8 mouse cellular contexts compared by ENCODE assay signal in the genomic region with DNA sequence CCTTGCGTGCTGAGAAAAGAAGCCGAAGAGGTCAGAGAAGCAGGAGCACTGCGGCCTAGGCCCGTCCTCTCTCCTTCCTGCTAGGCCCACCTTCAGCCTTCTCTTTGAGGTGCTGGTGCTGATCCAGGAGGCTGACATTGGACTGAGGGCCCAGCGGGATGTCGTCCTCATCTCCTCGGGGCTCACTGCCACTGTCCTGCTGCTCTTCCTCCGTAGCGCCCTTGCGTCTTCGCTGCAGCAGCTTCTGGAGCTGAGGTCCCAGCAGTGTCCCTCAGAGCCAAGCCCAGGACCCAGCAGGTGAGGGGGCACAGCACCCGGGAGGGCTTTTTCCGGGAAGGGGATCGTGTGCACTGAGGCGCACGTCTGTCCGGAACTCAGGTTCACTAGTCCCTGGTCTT. TPM values are rescaled to one million over a fixed set of nuclear protein-coding genes. Genes with fewer than 3 reads are reported as not detected.
DNase-seq lines count a peak whose midpoint lies in the region; ATAC-seq and TF ChIP-seq lines count a peak whose summit lies in the region.

No protein-coding gene starts in this region.

- no peak for TF ChIP-seq POLR2A in small intestine, adult 2 months (IDR thresholded peaks at IDR 0.05; ENCODE audit: low read depth, low read length)

- H3K9ac ChIP-seq in neural tube, embryonic 11.5 days (ENCODE audit: low read length), result peak overlapping the region; percentile 70
- peak overlapping the region; percentile 92 for H3K9ac ChIP-seq in embryonic facial prominence, embryonic 15.5 days
- H3K9ac ChIP-seq in limb, embryonic 11.5 days (ENCODE audit: low read length), result peak overlapping the region; percentile 79

- H3K27me3 ChIP-seq in neural tube, embryonic 11.5 days (ENCODE audit: control insufficient read depth, insufficient read depth, low read length), result no peaks in the 10 kb centered on the region
- no peaks in the 10 kb centered on the region for H3K27me3 ChIP-seq in embryonic facial prominence, embryonic 15.5 days
- H3K27me3 ChIP-seq in limb, embryonic 11.5 days (ENCODE audit: control insufficient read depth, insufficient read depth, low read length), result no peaks in the 10 kb centered on the region
- no peaks in the 10 kb centered on the region for H3K27me3 ChIP-seq in small intestine, adult 2 months (ENCODE audit: control insufficient read depth, insufficient read depth, low read length)

- H3K9me3 ChIP-seq in neural tube, embryonic 11.5 days (ENCODE audit: control insufficient read depth, low read length), result no peaks in the 10 kb centered on the region
- no peaks in the 10 kb centered on the region for H3K9me3 ChIP-seq in embryonic facial prominence, embryonic 15.5 days (replicated peaks)
- no peaks in the 10 kb centered on the region for H3K9me3 ChIP-seq in limb, embryonic 11.5 days (ENCODE audit: control insufficient read depth, low read length)

- 0 out of 2 replicates have a peak, but pooled peaks have one; percentile 13 for ATAC-seq in neural tube, embryonic 11.5 days (ENCODE audit: insufficient read depth, low FRiP score, low TSS enrichment)
- ATAC-seq in embryonic facial prominence, embryonic 15.5 days (ENCODE audit: insufficient number of reproducible peaks, low FRiP score, low TSS enrichment, low read depth), result no peak
- 0 out of 2 replicates have a peak, but pooled peaks have one; percentile 10 for ATAC-seq in limb, embryonic 11.5 days (ENCODE audit: insufficient number of reproducible peaks, low FRiP score, low TSS enrichment, low read depth)

- no peak overlapping the region for H3K27ac ChIP-seq in neural tube, embryonic 11.5 days (ENCODE audit: low read depth, low read length)
- 0 out of 2 replicates have a peak overlapping the region, but pooled peaks have one; percentile 45 for H3K27ac ChIP-seq in embryonic facial prominence, embryonic 15.5 days (replicated peaks)
- H3K27ac ChIP-seq in limb, embryonic 11.5 days (replicated peaks; ENCODE audit: low read depth, low read length), result no peak overlapping the region
- no peak overlapping the region for H3K27ac ChIP-seq in small intestine, adult 2 months (ENCODE audit: insufficient read depth, low read depth, low read length)

- DNase-seq in neural tube, embryonic 11.5 days (ENCODE audit: low spot score), result no peak
- DNase-seq in neural tube, embryonic 10.5 days (ENCODE audit: extremely low spot score, low spot score), result no peak
- peak; percentile 26 for DNase-seq in limb, embryonic 11.5 days (ENCODE audit: low spot score)
- no peak for DNase-seq in natural killer cell, adult 2 months (ENCODE audit: low spot score in 2 of 2)
- no peak for DNase-seq in gastrocnemius, postnatal 36 days
- DNase-seq in right cerebral cortex, adult 18-20 months, result no peak

- WGBS in neural tube, embryonic 11.5 days, result 20% methylated on average over 17 of the region's 17 CpGs
- 16% methylated on average over 17 of the region's 17 CpGs for WGBS in embryonic facial prominence, embryonic 15.5 days
- WGBS in limb, embryonic 11.5 days, result 19% methylated on average over 17 of the region's 17 CpGs
- 16% methylated on average over 17 of the region's 17 CpGs for WGBS in small intestine, adult 2 months

- intact Hi-C loops in gastrocnemius, postnatal 36 days (cut with DNase I), result no loop called here

- peak overlapping the region; percentile 87 for H3K4me2 ChIP-seq in neural tube, embryonic 11.5 days (ENCODE audit: low read depth)
- H3K4me2 ChIP-seq in embryonic facial prominence, embryonic 15.5 days (replicated peaks), result peak overlapping the region; percentile 91
- peak overlapping the region; percentile 95 for H3K4me2 ChIP-seq in limb, embryonic 11.5 days (ENCODE audit: low read depth, severe bottlenecking)

- no peak for TF ChIP-seq CTCF in small intestine, adult 2 months (IDR thresholded peaks at IDR 0.05; ENCODE audit: extremely low read depth, insufficient read length, insufficient replicate concordance, low read depth, low read length)

- H3K4me1 ChIP-seq in neural tube, embryonic 11.5 days (ENCODE audit: control insufficient read depth, insufficient read depth, low read length), result peaks cover 4% of the 10 kb centered on the region; the same call in 1 of the 2 replicates
- H3K4me1 ChIP-seq in embryonic facial prominence, embryonic 15.5 days, result peaks cover 17% of the 10 kb centered on the region
- peaks cover 9% of the 10 kb centered on the region; the same call in 1 of the 2 replicates for H3K4me1 ChIP-seq in limb, embryonic 11.5 days (ENCODE audit: control insufficient read depth, insufficient read depth, low read length)
- H3K4me1 ChIP-seq in small intestine, adult 2 months (ENCODE audit: control insufficient read depth, insufficient read depth, insufficient read length, low read length), result peaks cover 9% of the 10 kb centered on the region

- H3K4me3 ChIP-seq in neural tube, embryonic 11.5 days (ENCODE audit: low read depth, low read length), result peak overlapping the region; percentile 89
- peak overlapping the region; percentile 89 for H3K4me3 ChIP-seq in embryonic facial prominence, embryonic 15.5 days (replicated peaks)
- H3K4me3 ChIP-seq in limb, embryonic 11.5 days (ENCODE audit: low read depth, low read length), result peak overlapping the region; percentile 92
- peak overlapping the region; percentile 84 for H3K4me3 ChIP-seq in small intestine, adult 2 months (ENCODE audit: low read depth, low read length)

- H3K36me3 ChIP-seq in neural tube, embryonic 11.5 days (ENCODE audit: control insufficient read depth, insufficient read depth, low read length), result peaks cover 22% of the 10 kb centered on the region
- H3K36me3 ChIP-seq in embryonic facial prominence, embryonic 15.5 days, result peaks cover 72% of the 10 kb centered on the region
- peaks cover 23% of the 10 kb centered on the region for H3K36me3 ChIP-seq in limb, embryonic 11.5 days (ENCODE audit: control insufficient read depth, insufficient read depth, low read length)
- peaks cover 34% of the 10 kb centered on the region for H3K36me3 ChIP-seq in small intestine, adult 2 months (ENCODE audit: control insufficient read depth, insufficient read depth, low read length)

RNA-seq across cellular contexts. Expression of gene Ddx41, which starts 0.7 kb away (rescaled TPM):
- 74.5 and 76.3 TPM in 2 replicates for polyA plus RNA-seq in neural tube, embryonic 11.5 days (2014; fragmentation: Nextera tagmentation; extraction: Ambion mirVana)
- polyA plus RNA-seq in embryonic facial prominence, embryonic 15.5 days (2015; fragmentation: Nextera tagmentation; extraction: Ambion mirVana), result 61.4 and 66.2 TPM in 2 replicates
- 82.5 and 84.0 TPM in 2 replicates for polyA plus RNA-seq in limb, embryonic 11.5 days (2014; fragmentation: Nextera tagmentation; extraction: Ambion mirVana)
- polyA plus RNA-seq in small intestine, adult 2 months (2012; rRNA removed), result 27.3 and 53.6 TPM in 2 replicates
- total RNA-seq in gastrocnemius, postnatal 36 days (2021), result 10 to 100 TPM in 1 of 2 experiments, 1 to 10 TPM in 1; 9.3 to 10.3 TPM

RNA-seq across cellular contexts. Expression of gene Dok3, which starts 6.7 kb away (rescaled TPM):
- polyA plus RNA-seq in neural tube, embryonic 11.5 days (2014; fragmentation: Nextera tagmentation; extraction: Ambion mirVana), result 2.6 and 2.7 TPM in 2 replicates
- polyA plus RNA-seq in embryonic facial prominence, embryonic 15.5 days (2015; fragmentation: Nextera tagmentation; extraction: Ambion mirVana), result 5.5 and 6.3 TPM in 2 replicates
- 1.6 and 2.7 TPM in 2 replicates for polyA plus RNA-seq in limb, embryonic 11.5 days (2014; fragmentation: Nextera tagmentation; extraction: Ambion mirVana)
- polyA plus RNA-seq in small intestine, adult 2 months (2012; rRNA removed), result 14.1 and 25.7 TPM in 2 replicates
- total RNA-seq in gastrocnemius, postnatal 36 days (2021), result 1 to 10 TPM in 1 of 2 experiments, under 1 TPM in 1; 0.74 to 1.2 TPM

RNA-seq across cellular contexts. Expression of gene Pdlim7, which starts 22.3 kb away (rescaled TPM):
- polyA plus RNA-seq in neural tube, embryonic 11.5 days (2014; fragmentation: Nextera tagmentation; extraction: Ambion mirVana), result 165 and 172 TPM in 2 replicates
- 165 and 180 TPM in 2 replicates for polyA plus RNA-seq in embryonic facial prominence, embryonic 15.5 days (2015; fragmentation: Nextera tagmentation; extraction: Ambion mirVana)
- polyA plus RNA-seq in limb, embryonic 11.5 days (2014; fragmentation: Nextera tagmentation; extraction: Ambion mirVana), result 154 and 155 TPM in 2 replicates
- 57.1 and 60.2 TPM in 2 replicates for polyA plus RNA-seq in small intestine, adult 2 months (2012; rRNA removed)
- total RNA-seq in gastrocnemius, postnatal 36 days (2021), result 100 to 1,000 TPM; 605 to 719 TPM

RNA-seq across cellular contexts. Expression of gene Fam193b, which starts 35.1 kb away (rescaled TPM):
- 44.6 and 51.0 TPM in 2 replicates for polyA plus RNA-seq in neural tube, embryonic 11.5 days (2014; fragmentation: Nextera tagmentation; extraction: Ambion mirVana)
- 43.4 and 46.0 TPM in 2 replicates for polyA plus RNA-seq in embryonic facial prominence, embryonic 15.5 days (2015; fragmentation: Nextera tagmentation; extraction: Ambion mirVana)
- 47.8 and 50.7 TPM in 2 replicates for polyA plus RNA-seq in limb, embryonic 11.5 days (2014; fragmentation: Nextera tagmentation; extraction: Ambion mirVana)
- 51.0 and 76.9 TPM in 2 replicates for polyA plus RNA-seq in small intestine, adult 2 months (2012; rRNA removed)
- total RNA-seq in gastrocnemius, postnatal 36 days (2021), result 10 to 100 TPM in 1 of 2 experiments, 1 to 10 TPM in 1; 9.6 to 13.4 TPM

RNA-seq across cellular contexts. Expression of gene Tmed9, which starts 37.7 kb away (rescaled TPM):
- polyA plus RNA-seq in neural tube, embryonic 11.5 days (2014; fragmentation: Nextera tagmentation; extraction: Ambion mirVana), result 51.6 and 59.0 TPM in 2 replicates
- polyA plus RNA-seq in embryonic facial prominence, embryonic 15.5 days (2015; fragmentation: Nextera tagmentation; extraction: Ambion mirVana), result 163 and 178 TPM in 2 replicates
- polyA plus RNA-seq in limb, embryonic 11.5 days (2014; fragmentation: Nextera tagmentation; extraction: Ambion mirVana), result 54.9 and 60.9 TPM in 2 replicates
- polyA plus RNA-seq in small intestine, adult 2 months (2012; rRNA removed), result 17.6 and 21.1 TPM in 2 replicates
- 10 to 100 TPM; 61.4 to 63.3 TPM for total RNA-seq in gastrocnemius, postnatal 36 days (2021)
